Mouse (Mus musculus): Measurements from ENCODE around the gene Shisa2.

Shisa2 gene

DNA sequence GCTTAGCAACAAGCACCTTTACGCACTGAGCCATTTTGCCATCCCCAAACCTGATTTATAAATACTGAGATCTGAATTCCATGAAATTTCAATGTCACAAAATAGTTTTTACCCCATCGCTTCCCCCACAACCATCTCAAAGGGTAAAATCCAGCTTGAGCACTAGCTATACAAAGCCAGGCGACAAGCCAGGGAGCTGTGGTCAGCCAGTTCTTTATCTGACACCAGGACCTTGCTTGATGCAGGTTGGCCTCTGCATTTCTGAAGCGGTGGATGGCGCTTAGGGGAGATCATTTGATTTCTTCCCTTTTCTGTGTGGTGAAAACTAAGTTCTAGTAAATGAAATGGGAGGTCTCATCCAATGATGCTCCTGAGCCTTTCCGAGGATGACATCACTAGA, 7.0 kb downstream of the Shisa2 start:
- no peak for DNase-seq (ENCODE audit: low read depth)

DNA sequence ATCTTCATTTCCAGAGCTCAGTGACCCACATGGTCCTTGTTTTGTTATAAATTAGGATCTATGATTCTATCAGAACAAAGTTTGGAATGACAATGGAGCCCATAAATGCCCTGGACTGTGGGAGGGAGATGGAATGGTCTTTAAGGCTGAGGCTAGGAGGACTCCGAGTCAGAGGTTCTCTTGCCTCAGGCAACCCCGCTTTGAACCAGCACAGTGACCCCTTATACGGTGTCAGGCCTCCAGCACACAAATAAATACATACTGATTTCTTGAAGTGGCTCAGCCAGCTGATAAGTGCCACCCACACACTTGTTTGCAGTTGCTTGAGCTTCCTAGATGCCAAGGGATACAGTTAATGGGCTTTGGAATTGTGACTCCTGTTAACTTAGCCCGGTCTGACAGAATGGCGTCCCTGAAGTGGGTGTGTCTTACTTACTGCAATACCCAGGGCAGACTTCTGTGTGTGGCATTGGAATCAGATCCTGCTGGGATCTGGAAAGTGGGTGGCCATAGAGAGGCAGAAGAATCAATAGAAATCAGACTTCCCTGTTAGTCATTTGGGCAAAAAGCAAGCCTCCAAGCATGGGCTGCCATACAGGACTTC, 8.3 kb downstream of the Shisa2 start:
- DNase-seq (ENCODE audit: low read depth) = no peak

DNA sequence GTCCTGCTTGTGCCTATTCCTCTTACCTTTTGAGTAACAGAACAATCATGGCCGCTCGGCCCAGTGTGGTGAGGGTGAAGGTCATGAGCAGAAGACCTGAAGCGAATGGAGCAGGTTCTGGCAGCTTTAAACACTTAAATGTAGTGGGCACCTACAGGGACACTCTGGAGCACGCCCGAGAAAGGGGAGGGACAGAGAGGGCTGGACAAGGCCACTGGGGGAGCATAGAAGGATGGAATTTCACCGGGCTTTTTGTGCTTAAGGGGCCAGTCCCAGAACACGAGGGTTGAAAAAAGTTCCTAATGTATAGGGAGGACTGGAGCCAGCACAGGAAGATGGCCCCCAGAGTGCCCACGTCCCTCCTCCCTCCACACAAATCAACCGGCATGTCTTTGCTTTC, 8.9 kb downstream of the Shisa2 start:
- DNase-seq (ENCODE audit: low read depth) = no peak

DNA sequence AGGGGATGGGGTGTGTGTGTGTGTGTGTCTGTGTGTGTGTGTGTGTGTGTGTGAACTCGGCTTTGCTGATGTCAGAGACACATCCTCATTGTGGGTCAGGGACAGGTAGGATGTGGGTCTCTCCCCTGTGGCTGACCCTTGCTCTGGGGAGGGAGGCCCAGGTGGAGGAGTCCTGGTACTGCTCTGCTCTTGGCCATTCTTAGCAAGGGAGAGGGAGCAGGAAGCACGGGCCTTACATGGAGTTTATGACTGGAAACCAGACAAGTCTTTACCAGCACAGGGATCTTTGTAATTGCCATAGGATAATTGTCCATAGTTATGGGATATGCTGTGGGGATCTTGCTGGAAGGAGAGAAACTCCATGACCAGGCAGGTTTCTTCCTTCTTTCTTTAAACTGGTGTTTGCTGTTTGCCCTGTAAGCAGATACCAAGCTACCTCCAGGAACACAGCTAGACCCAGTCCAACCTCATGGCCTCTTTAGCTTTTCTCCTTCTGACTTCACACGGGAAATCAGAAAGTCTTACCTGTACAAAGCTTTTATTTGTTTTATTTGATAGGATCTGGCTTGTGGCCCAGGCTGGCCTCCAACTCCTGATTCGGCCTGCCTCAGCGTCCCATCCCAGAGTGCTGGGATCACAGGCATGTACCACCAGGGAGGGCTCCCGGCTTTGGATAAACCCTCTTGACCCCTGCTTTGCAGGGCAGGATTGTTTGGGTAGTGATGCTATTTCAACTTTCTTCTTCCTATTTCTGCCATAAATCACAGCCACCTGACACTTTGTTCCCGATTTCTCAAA, 14.0 kb downstream of the Shisa2 start:
- no peak for DNase-seq (ENCODE audit: low read depth)

DNA sequence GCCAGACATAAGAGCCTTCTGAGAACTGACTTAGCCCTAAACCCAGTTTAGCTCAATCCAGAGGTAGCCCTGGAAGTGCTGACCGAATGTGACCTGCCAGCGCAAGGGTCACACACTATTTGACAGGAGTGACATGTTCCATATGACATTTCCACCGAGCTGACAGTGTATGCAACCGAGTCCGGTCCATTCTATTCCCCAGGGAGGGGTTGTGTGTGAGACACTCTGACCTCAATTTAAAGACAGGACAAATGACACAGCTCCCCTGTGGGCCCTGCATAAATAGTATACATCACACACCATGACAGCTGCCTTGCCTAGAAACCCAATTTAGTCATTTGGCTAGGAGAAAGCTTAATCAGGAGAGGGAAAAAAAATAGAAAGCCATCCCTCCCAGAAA, 16.7 kb downstream of the Shisa2 start:
- no peak for DNase-seq (ENCODE audit: low read depth)

DNA sequence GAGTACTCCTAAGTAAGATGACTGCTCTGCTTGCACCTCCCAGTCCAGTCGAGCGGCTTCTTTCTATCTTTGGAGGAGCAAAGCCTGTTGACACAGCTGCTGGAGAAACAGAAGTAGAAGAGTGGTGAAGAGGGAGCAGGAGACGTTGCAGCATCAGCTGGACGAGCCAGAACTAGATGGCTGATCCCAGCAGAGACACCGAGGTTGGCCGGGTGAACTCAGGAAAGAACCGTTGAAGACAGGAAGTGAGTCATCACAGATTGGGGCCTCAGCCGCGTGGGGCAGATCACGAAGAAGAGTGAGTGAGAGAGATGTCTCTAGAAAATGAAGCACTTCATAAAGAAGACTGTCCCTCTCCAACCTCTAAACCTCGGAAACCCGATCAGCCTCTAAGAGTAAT, 18.5 kb downstream of the Shisa2 start:
- no peak for DNase-seq (ENCODE audit: low read depth)

DNA sequence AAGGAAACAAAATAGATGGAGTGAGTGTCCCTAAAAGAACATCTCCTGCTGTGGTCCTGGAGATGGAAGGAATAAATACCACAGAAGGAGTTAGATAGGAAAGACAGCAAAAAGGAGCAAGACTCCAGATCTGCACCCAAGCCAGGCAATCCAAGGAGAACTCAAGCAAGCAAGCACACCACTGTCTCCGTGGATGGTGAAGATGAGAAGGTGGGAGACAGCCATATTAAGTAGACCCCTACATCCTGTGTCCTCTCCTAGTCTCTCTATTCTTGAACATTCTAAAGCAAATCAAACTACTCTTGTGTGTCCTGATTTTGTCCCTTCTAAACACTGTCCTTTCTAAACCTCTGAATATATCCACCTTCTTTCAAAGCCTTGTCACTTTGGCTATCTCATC, 19.1 kb downstream of the Shisa2 start:
- DNase-seq (ENCODE audit: low read depth) = no peak

DNA sequence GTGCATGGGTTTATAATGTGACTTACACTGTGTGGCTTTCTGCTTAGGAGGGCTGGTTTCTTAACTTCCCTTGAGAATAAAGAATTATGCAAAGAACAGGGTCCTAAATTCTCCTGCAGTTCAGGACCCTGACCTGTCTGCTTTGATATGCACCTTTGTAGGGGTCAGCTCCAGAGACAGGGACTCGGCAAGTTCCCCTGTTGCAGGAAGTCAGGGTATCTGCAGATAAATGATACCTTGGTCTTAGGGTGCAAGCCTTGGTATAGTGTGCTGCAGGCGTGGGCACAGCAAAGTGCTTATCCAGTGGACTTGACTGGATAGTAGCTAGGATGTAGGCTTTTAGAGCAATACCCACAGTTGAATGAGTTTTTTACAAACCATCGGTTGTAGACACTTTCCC, 19.8 kb downstream of the Shisa2 start:
- no peak for DNase-seq (ENCODE audit: low read depth)

DNA sequence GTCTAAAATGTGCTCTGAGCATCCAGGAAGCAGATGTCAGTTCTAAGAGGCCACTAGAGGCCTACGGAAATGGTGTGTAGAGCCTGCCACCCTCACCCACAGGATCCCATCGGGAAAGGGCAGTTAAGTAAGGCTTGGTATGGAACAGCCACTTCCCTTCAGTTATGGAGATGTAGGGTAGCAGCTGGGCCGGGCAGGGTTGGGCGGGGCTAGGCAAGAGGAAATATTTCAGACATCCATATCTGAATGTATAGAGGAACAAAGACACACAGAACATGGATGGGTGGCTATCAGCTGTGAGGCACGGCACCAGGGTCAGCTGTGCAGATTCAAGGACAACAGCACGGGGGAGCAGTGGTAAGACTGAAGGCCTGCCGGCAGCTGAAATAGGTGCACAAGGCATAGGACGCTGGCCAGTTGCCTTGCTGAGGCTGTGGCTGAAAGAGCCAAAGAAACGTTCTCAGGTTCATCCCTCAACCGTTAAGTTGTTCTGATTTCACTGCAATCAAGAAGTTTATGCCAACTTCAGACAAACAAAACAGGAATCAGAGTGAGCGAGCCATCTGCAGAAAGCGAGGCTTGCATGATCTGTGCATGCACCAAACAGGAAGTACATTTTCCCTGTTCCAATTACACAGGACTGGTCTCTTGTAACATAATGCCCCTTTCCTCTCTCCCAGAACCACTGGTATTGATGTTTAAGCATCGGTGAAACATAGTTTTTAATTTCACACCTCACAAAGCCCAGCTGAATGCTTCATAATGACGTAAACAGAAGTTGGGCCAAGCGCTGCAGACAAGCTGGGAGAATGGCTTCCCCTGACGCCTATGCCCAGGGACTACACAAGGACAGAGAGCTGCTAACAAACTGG, 22.0 kb downstream of the Shisa2 start:
- DNase-seq (ENCODE audit: low read depth) = no peak

DNA sequence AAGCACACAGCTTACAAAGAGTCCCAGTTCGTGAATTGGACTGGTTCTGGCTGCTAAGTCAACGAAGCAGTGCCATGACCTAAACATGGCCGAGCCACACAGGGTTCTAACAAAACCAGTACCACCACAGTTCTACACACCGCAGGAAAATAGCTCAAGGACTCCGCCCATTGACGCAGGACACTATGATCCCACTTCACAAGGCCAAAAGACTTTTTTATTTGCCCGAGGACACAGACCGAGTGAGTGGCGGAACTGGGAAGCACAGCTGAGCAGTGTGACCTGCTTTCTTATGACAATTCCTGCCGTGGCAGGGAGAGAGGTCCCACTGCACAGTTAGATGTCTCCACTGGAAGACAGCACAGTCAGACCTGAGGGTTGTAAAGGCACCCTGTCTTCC, 23.5 kb downstream of the Shisa2 start:
- no peak for DNase-seq (ENCODE audit: low read depth)

DNA sequence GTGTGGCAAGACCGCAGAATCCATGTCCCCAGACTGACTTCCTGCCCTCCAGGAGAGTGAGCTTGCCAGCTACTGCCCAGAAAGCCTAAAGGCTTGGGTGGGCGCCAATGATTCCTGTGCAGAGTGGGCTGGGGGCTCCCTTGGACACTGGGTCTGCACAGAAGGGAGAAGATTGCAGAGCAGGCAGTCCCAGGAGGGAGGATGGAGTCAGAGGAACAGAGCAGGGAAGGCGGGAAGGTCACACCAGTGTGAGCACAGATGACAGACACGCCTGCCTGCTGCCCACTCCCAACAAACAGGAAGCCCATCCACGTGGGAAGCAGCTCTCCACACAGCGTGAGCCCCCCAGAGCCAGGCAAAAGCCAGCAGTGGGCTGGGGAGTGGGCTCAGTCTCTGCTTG, 24.2 kb downstream of the Shisa2 start:
- no peak for DNase-seq (ENCODE audit: low read depth)

DNA sequence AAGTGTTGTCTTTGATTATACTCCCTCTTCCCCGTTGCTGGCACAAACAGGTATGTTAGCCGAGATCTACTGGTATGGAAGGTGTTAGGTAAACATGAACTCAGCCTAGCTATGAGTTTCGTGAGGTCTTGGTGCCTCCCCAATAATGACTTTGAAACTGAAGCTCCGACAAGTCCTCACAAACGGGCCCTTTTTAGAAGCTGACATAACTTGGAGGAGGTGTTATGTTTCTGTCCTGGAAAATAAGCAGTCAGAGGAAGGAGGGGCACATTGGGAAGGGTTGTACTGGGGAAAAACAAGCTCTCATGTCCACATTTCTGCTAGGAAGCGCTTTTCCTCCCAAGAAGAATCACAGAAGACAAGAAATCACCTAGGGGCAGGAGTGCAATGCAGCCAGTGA, 31.5 kb downstream of the Shisa2 start:
- no peak for DNase-seq (ENCODE audit: low read depth)

DNA sequence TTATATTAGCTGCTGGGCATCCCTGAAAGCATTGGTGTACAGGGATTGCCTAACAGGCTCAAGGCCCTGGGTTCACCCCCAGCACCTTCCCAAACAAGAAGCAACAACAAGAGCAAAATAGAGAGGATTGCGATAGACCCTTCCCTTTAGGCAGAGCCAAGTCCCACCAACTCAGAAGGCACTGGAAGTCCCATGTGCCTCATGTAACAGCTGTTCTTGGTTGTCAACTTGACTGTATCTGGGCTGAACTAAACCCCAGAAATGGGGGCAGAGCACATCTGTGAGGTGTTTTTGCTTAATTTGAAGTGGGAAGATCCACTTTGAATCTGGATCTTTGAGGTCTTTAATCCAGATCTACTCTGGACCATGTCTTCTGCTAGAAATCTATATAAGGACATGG, 32.0 kb downstream of the Shisa2 start:
- no peak for DNase-seq (ENCODE audit: low read depth)

DNA sequence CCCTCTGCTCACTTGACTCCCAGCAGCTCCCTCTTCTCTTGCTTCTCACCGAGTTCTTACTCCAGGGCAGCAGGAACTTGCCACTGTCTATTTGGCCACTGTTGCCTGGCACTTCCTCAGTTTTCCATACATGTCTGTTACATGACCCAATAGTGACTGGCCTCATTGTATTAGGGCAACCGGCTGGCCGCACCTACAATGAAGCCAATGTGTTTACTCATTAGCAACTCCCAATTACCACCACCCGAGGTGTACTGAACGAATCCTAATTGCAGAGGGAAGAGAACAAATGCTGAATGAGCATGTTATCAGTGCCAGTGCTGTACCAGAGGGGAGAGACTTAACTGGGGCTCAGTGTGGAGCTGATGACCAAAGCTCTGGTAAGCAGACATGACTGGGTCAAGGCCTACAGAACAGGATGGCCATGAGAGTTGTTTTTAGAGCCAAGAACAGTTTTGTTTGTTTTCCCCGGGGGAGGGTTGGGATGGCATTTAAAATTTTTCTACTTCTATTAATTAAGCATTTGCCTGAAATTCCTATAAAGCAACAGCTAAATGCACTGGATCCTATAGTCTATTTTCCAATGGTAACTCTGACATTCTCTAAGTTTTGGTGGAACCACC, 47.9 kb downstream of the Shisa2 start:
- DNase-seq (ENCODE audit: low read depth) = no peak

DNA sequence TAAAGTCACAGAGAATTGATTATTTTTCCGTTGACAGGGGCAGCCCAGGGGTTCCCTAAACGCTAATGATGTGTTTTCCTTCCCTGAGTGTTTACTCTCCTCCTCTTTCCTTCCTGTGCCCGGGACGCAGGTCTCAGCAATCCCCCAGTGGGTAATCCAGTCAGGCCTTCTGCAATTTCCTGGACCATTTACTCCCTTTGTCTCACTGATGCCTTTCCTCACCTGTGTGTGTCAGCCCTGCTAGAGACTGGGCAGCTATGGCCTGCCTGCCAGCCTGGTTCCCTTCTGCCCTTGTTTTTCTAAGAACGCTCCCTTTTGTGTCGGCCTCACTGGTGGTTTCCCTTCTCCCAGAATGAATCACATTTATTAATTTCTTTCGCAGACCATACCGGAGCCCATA, 49.4 kb downstream of the Shisa2 start:
- no peak for DNase-seq (ENCODE audit: low read depth)

DNA sequence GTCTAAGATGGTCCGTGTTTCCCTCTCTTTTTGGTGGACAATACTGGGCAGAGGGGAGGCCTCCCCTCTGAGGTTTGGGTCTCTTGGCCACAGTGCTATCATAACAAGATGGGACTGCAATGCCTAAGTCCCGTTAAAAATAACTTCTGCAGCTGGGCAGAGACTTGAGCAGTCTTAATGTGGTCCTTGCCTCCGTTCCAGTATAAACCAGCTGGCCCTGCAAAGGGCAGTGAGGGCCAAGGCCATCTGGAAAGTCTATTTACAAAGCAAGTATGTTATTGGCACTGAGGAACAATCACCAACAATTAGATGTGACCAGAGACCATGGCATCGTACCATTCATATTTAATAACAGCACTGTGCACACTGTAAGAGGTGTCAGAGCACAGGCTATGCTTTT, 50.2 kb downstream of the Shisa2 start:
- no peak for DNase-seq (ENCODE audit: low read depth)

DNA sequence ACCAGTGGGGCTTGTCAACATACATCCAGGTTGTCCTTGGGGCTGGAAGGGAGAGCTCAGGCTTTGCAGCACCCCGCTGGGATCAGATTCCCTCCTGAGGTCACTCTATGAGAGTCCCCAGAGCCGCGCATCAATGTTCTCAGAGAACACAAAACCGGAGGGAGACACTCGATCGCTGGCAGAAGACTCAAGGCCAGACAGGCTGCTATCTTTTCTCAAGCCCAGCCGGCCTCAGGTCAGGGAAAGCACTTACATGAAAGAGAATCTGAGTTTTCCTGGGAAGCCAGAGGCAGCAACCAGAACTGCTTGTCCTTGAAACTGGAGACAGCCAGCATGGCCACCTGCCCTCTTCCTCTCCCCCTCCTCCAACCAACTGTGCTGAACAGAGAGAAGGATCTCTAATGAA, 52.5 kb downstream of the Shisa2 start:
- DNase-seq (ENCODE audit: low read depth) = no peak

All from NIH3T3 (cell line).